In the genomic region with DNA sequence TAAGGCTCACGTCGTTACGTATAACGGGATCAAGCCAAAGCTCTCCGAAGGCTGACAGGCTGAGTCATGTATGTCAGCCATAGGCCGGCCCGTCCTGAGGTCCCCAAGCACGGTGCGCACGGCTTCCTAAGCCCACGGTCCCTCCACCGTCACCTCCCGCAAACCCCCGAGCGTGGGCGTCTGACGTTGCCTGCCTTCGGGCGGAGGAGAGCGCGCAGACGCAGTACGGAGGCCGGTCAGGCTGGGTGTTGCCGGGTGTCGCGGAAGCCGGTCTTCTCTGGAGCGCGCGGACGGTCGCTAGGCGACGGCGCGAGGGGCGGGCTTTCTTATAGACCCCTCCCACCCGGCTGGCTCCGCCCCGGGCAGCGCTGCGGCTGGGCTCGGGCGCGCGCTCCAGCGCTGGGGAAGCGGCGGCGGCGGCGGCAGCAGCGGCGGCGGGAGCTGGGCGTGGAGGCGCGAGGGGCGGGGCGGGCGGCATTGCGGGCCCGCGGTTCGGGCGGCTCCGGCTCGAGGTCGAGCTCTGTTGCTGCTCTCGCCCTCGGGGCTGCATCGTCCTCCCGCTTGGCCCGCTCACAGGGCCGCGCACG, we compare ENCODE assay signal across 8 mouse cellular contexts. TPM values are rescaled to one million over a fixed set of nuclear protein-coding genes. Genes with fewer than 3 reads are reported as not detected.
DNase-seq lines count a peak whose midpoint lies in the region; ATAC-seq and TF ChIP-seq lines count a peak whose summit lies in the region.

A gene (plus strand): TSS at position 463 of the 587 bp plus-strand sequence.

- H3K36me3 ChIP-seq in G1E (replicated peaks), result peaks cover 19% of the 10 kb centered on the region
- no peaks in the 10 kb centered on the region for H3K36me3 ChIP-seq in forebrain, embryonic 16.5 days (ENCODE audit: control insufficient read depth, insufficient read depth)
- peaks cover 9% of the 10 kb centered on the region; the same call in 1 of the 2 replicates for H3K36me3 ChIP-seq in lung, embryonic 14.5 days (ENCODE audit: insufficient read depth)

- H3K27ac ChIP-seq in forebrain, embryonic 16.5 days (ENCODE audit: low read length), result peak within 1 kb of the TSS; percentile 99
- peak within 1 kb of the TSS; percentile 100 for H3K27ac ChIP-seq in layer of hippocampus, adult 2 months
- peak within 1 kb of the TSS; percentile 96 for H3K27ac ChIP-seq in lung, embryonic 14.5 days (ENCODE audit: low read depth)

- H3K4me1 ChIP-seq in G1E (ENCODE audit: insufficient read depth, low read depth, low read length), result peaks cover 36% of the 10 kb centered on the region
- H3K4me1 ChIP-seq in forebrain, embryonic 16.5 days (replicated peaks; ENCODE audit: control insufficient read depth, insufficient read depth, low read length), result peaks cover 18% of the 10 kb centered on the region
- H3K4me1 ChIP-seq in lung, embryonic 14.5 days (ENCODE audit: insufficient read depth), result peaks cover 11% of the 10 kb centered on the region

- peak; percentile 94 for DNase-seq in G1E (ENCODE audit: low spot score)
- DNase-seq in cerebellum, adult 18-20 months, result peak; percentile 98
- DNase-seq in heart, postnatal 36 days, result peak; percentile 95 to 96
- DNase-seq in layer of hippocampus, adult 2 months (ENCODE audit: low spot score in 2 of 2), result peak; percentile 96 to 98
- peak; percentile 98 for DNase-seq in lung, embryonic 14.5 days
- peak; percentile 96 for DNase-seq in ovary, adult 18-20 months (ENCODE audit: low spot score)
- peak; percentile 97 for DNase-seq in thymus, postnatal 0 days (ENCODE audit: low spot score)

- peak within 1 kb of the TSS; percentile 83 for H3K4me2 ChIP-seq in forebrain, embryonic 16.5 days (ENCODE audit: low read length)
- peak within 1 kb of the TSS; percentile 66 for H3K4me2 ChIP-seq in lung, embryonic 14.5 days

- under 1% methylated on average over 48 of the region's 78 CpGs for WGBS in forebrain, embryonic 16.5 days
- under 1% methylated on average over 78 of the region's 78 CpGs for WGBS in lung, embryonic 14.5 days

- H3K4me3 ChIP-seq in G1E (ENCODE audit: low read depth, low read length), result peak within 1 kb of the TSS; percentile 77
- peak within 1 kb of the TSS; percentile 90 for H3K4me3 ChIP-seq in forebrain, embryonic 16.5 days (replicated peaks; ENCODE audit: low read length)
- H3K4me3 ChIP-seq in layer of hippocampus, adult 2 months, result peak within 1 kb of the TSS; percentile 92
- peak within 1 kb of the TSS; percentile 78 for H3K4me3 ChIP-seq in lung, embryonic 14.5 days (ENCODE audit: low read depth, low read length)

- H3K9ac ChIP-seq in forebrain, embryonic 16.5 days (replicated peaks; ENCODE audit: low read depth, low read length), result peak within 1 kb of the TSS; percentile 76
- H3K9ac ChIP-seq in lung, embryonic 14.5 days, result peak within 1 kb of the TSS; percentile 87

- no peaks in the 10 kb centered on the region; the same call in 1 of the 2 replicates for H3K27me3 ChIP-seq in G1E (ENCODE audit: insufficient read depth, low read length)
- H3K27me3 ChIP-seq in forebrain, embryonic 16.5 days (replicated peaks; ENCODE audit: control insufficient read depth, insufficient read depth, low read length), result no peaks in the 10 kb centered on the region
- H3K27me3 ChIP-seq in lung, embryonic 14.5 days (ENCODE audit: insufficient read depth, low read length), result no peaks in the 10 kb centered on the region

- no peak for TF ChIP-seq CTCF in G1E (IDR thresholded peaks at IDR 0.05; ENCODE audit: low read depth, low read length)
- no peak for TF ChIP-seq CTCF in layer of hippocampus, adult 2 months (conservative IDR thresholded peaks at IDR 0.05)
- no peak for TF ChIP-seq CTCF in lung, embryonic 14.5 days (IDR thresholded peaks at IDR 0.05; ENCODE audit: low read depth)

- H3K9me3 ChIP-seq in G1E (replicated peaks), result no peaks in the 10 kb centered on the region; the same call in 1 of the 2 replicates
- H3K9me3 ChIP-seq in forebrain, embryonic 16.5 days (ENCODE audit: control insufficient read depth, low read length), result no peaks in the 10 kb centered on the region
- no peaks in the 10 kb centered on the region for H3K9me3 ChIP-seq in lung, embryonic 14.5 days (ENCODE audit: low read depth, low read length)

- intact Hi-C loops in heart, postnatal 36 days (cut with DNase I), result loop anchor here (2.0 to 10.0 kb wide), 3 partner anchors 63 to 437 kb away; a partner anchor contains a TSS

- peak; percentile 57 for ATAC-seq in G1E (ENCODE audit: extremely low read depth, insufficient number of reproducible peaks, low FRiP score, poor library complexity, severe bottlenecking)
- ATAC-seq in forebrain, embryonic 16.5 days, result peak; percentile 88
- peak; percentile 88 for ATAC-seq in lung, embryonic 14.5 days (ENCODE audit: insufficient read depth)

RNA-seq across cellular contexts. Expression of the gene that starts here (rescaled TPM):
- total RNA-seq in G1E (2014; fragmentation: Nextera tagmentation) (21.4 and 25.1 TPM in 2 replicates), G1E (2017) (7.4 and 8.7 TPM in 2 replicates)
- 3.6 and 3.7 TPM in 2 replicates for polyA plus RNA-seq in G1E (2012)
- 19.9 and 21.5 TPM in 2 replicates for polyA plus RNA-seq in forebrain, embryonic 16.5 days (2015; fragmentation: Nextera tagmentation; extraction: Ambion mirVana)
- 10 to 100 TPM; 11.7 to 12.0 TPM for total RNA-seq in heart, postnatal 36 days (2021)
- total RNA-seq in layer of hippocampus, adult 2 months (2021), result 10 to 100 TPM; 74.0 to 78.6 TPM
- 47.3 and 48.4 TPM in 2 replicates for polyA plus RNA-seq in lung, embryonic 14.5 days (2014; fragmentation: Nextera tagmentation; extraction: Ambion mirVana)
- polyA plus RNA-seq in thymus, postnatal 0 days (2015; fragmentation: Nextera tagmentation; extraction: Ambion mirVana), result 3.9 and 5.6 TPM in 2 replicates

Comparison
In these comparisons a context has a peak if more than half of its experiments do, and no peak if none do; other contexts are left out.
1. Peak in every context shown above with its lines: DNase-seq, ATAC-seq, H3K4me3 ChIP-seq and H3K27ac ChIP-seq.